Mouse (Mus musculus) kidney, adult 2 months (tissue): Measurements from ENCODE around the gene Dop1b.

Experiments
- CTCF ChIP-seq: fragments of 200-500 bp; conservative IDR thresholded peaks from 2 replicates; pipeline ENCODE4 v1.5.1; 2011; ENCODE audit warnings: low read depth, mild to moderate bottlenecking, control low read depth, low read length, moderate library complexity, mixed read lengths; ENCODE audit not compliant: insufficient read depth, insufficient read length
- POLR2A ChIP-seq: fragments of 200-500 bp; IDR thresholded peaks from one replicate; pipeline ENCODE4 v1.6.1; 2011; ENCODE audit warnings: low read depth, low read length, control low read depth

DNA sequence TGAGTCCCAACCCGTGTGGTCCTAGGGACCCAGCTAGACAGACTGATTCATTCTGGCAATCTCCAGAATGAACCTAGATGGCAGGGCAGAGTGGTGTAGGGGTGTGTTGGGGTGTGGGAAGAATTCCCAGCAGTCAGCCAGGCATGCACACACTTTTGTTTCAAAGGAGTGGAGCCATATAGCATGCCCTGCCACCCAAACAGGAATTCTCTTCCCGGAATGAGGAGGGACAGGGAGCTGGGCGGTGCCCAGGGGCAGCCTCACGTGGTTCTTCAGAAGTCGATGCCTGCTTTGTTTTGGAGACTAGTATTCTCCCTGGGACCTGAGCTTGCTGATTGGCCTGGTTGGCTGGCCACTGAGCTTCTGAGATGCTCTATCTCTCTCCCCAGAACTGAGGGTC is 83.1 kb downstream of the Dop1b start:
- TF ChIP-seq POLR2A (no peak), CTCF (no peak)
